Mouse (Mus musculus): ENCODE results near the gene Rassf10. TPM values are rescaled to one million over a fixed set of nuclear protein-coding genes. Genes with fewer than 3 reads are reported as not detected.
"Not testable (repeated sequence)": the region's sequence is repeated elsewhere in the genome, so short reads cannot be mapped to it uniquely, and the experiment has no call there.

The Rassf10 gene
- polyA plus RNA-seq, 1 experiment from 2014 or later, result 3.6 TPM

GRCm38 (mm10) chr7:112935876-112936275 lies 17.9 kb upstream of the Rassf10 start:
- not testable (repeated sequence) for H3K27ac ChIP-seq; H3K9ac ChIP-seq; H3K4me3 ChIP-seq; H3K27me3 ChIP-seq (replicated peaks); ATAC-seq (replicated peaks); H3K9me3 ChIP-seq; H3K4me1 ChIP-seq; H3K4me2 ChIP-seq; H3K36me3 ChIP-seq (replicated peaks)
- 90% methylated on average over 5 of the region's 5 CpGs for WGBS

GRCm38 (mm10) chr7:112937089-112937488 lies 16.7 kb upstream of the Rassf10 start:
- no peak for ATAC-seq (replicated peaks)
- H3K4me3 ChIP-seq, result no peak overlapping the region
- no peaks in the 10 kb centered on the region for H3K4me1 ChIP-seq
- no peaks in the 10 kb centered on the region for H3K27me3 ChIP-seq (replicated peaks)
- no peak overlapping the region for H3K9ac ChIP-seq
- H3K4me2 ChIP-seq, result no peak overlapping the region
- WGBS, result 93% methylated on average over 8 of the region's 8 CpGs
- no peak overlapping the region for H3K27ac ChIP-seq
- H3K9me3 ChIP-seq, result no peaks in the 10 kb centered on the region
- no peaks in the 10 kb centered on the region for H3K36me3 ChIP-seq (replicated peaks)

GRCm38 (mm10) chr7:112938959-112939358 lies 14.8 kb upstream of the Rassf10 start:
- Histone ChIP-seq H3K36me3 (replicated peaks) (no peaks in the 10 kb centered on the region), H3K4me1 (no peaks in the 10 kb centered on the region), H3K9me3 (no peaks in the 10 kb centered on the region), H3K4me3 (no peak overlapping the region), H3K9ac (no peak overlapping the region), H3K27ac (no peak overlapping the region), H3K4me2 (no peak overlapping the region), H3K27me3 (replicated peaks) (no peaks in the 10 kb centered on the region)
- no peak for ATAC-seq (replicated peaks)
- WGBS, result 57% methylated on average over 5 of the region's 5 CpGs

- WGBS, result 73% methylated on average over 5 of the region's 5 CpGs
- no peak overlapping the region for H3K4me2 ChIP-seq
- no peak for ATAC-seq (replicated peaks)
- no peaks in the 10 kb centered on the region for H3K4me1 ChIP-seq
- no peak overlapping the region for H3K9ac ChIP-seq
- no peaks in the 10 kb centered on the region for H3K9me3 ChIP-seq
- no peak overlapping the region for H3K4me3 ChIP-seq
- no peaks in the 10 kb centered on the region for H3K36me3 ChIP-seq (replicated peaks)
- H3K27me3 ChIP-seq (replicated peaks), result 0 out of 2 replicates have a peak, but pooled peaks cover 2% of the 10 kb centered on the region
- H3K27ac ChIP-seq, result no peak overlapping the region
Measured at GRCm38 (mm10) chr7:112942567-112942966, 11.2 kb upstream of the Rassf10 start.

- no peak for ATAC-seq (replicated peaks)
- Histone ChIP-seq H3K4me1 (no peaks in the 10 kb centered on the region), H3K27me3 (replicated peaks) (0 out of 2 replicates have a peak, but pooled peaks cover 2% of the 10 kb centered on the region), H3K4me3 (no peak overlapping the region), H3K27ac (no peak overlapping the region), H3K4me2 (no peak overlapping the region), H3K9ac (no peak overlapping the region), H3K9me3 (no peaks in the 10 kb centered on the region), H3K36me3 (replicated peaks) (no peaks in the 10 kb centered on the region)
- 93% methylated on average over 1 of the region's 1 CpGs for WGBS
Measured at GRCm38 (mm10) chr7:112943056-112943455, 10.7 kb upstream of the Rassf10 start.

GRCm38 (mm10) chr7:112946706-112947105 lies 7.1 kb upstream of the Rassf10 start:
- H3K9ac ChIP-seq, result no peak overlapping the region
- no peak overlapping the region for H3K27ac ChIP-seq
- no peak for ATAC-seq (replicated peaks)
- no peak overlapping the region for H3K4me2 ChIP-seq
- no peaks in the 10 kb centered on the region for H3K9me3 ChIP-seq
- H3K4me3 ChIP-seq, result no peak overlapping the region
- 63% methylated on average over 6 of the region's 6 CpGs for WGBS
- H3K27me3 ChIP-seq (replicated peaks), result 0 out of 2 replicates have a peak, but pooled peaks cover 2% of the 10 kb centered on the region
- H3K4me1 ChIP-seq, result no peaks in the 10 kb centered on the region
- H3K36me3 ChIP-seq (replicated peaks), result no peaks in the 10 kb centered on the region

- Histone ChIP-seq H3K9me3 (no peaks in the 10 kb centered on the region), H3K4me2 (peak overlapping the region; percentile 78), H3K9ac (peak overlapping the region; percentile 33), H3K36me3 (replicated peaks) (no peaks in the 10 kb centered on the region), H3K27me3 (replicated peaks) (peaks cover 42% of the 10 kb centered on the region), H3K4me3 (peak overlapping the region; percentile 45), H3K27ac (0 out of 2 replicates have a peak overlapping the region, but pooled peaks have one; percentile 18), H3K4me1 (peaks cover 19% of the 10 kb centered on the region)
- under 1% methylated on average over 81 of the region's 82 CpGs for WGBS
- peak; percentile 71 for ATAC-seq (replicated peaks)
Measured at GRCm38 (mm10) chr7:112954351-112955102, 765 bp downstream of the Rassf10 start.

GRCm38 (mm10) chr7:112955103-112955827 lies 1.5 kb downstream of the Rassf10 start:
- Histone ChIP-seq H3K9me3 (no peaks in the 10 kb centered on the region), H3K27ac (0 out of 2 replicates have a peak overlapping the region, but pooled peaks have one; percentile 18), H3K36me3 (replicated peaks) (no peaks in the 10 kb centered on the region), H3K4me2 (peak overlapping the region; percentile 78), H3K4me3 (peak overlapping the region; percentile 45), H3K4me1 (peaks cover 19% of the 10 kb centered on the region), H3K27me3 (replicated peaks) (peaks cover 42% of the 10 kb centered on the region), H3K9ac (peak overlapping the region; percentile 33)
- WGBS, result 3% methylated on average over 40 of the region's 40 CpGs
- peak; percentile 75 for ATAC-seq (replicated peaks)

GRCm38 (mm10) chr7:112955955-112956354 lies 2.2 kb downstream of the Rassf10 start:
- peak overlapping the region; percentile 45; the same call in 1 of the 2 replicates for H3K4me3 ChIP-seq
- H3K4me2 ChIP-seq, result peak overlapping the region; percentile 78; the same call in 1 of the 2 replicates
- no peaks in the 10 kb centered on the region for H3K36me3 ChIP-seq (replicated peaks)
- H3K27ac ChIP-seq, result no peak overlapping the region
- H3K9ac ChIP-seq, result no peak overlapping the region
- no peaks in the 10 kb centered on the region for H3K9me3 ChIP-seq
- WGBS, result 42% methylated on average over 3 of the region's 3 CpGs
- peaks cover 19% of the 10 kb centered on the region for H3K4me1 ChIP-seq
- no peak for ATAC-seq (replicated peaks)
- H3K27me3 ChIP-seq (replicated peaks), result peaks cover 42% of the 10 kb centered on the region

GRCm38 (mm10) chr7:112956961-112957360 lies 3.2 kb downstream of the Rassf10 start:
- H3K9me3 ChIP-seq, result no peaks in the 10 kb centered on the region
- H3K9ac ChIP-seq, result no peak overlapping the region
- no peak overlapping the region for H3K27ac ChIP-seq
- H3K4me2 ChIP-seq, result 0 out of 2 replicates have a peak overlapping the region, but pooled peaks have one; percentile 3
- no peak overlapping the region for H3K4me3 ChIP-seq
- 65% methylated on average over 7 of the region's 7 CpGs for WGBS
- H3K4me1 ChIP-seq, result peaks cover 19% of the 10 kb centered on the region
- ATAC-seq (replicated peaks), result no peak
- H3K36me3 ChIP-seq (replicated peaks), result no peaks in the 10 kb centered on the region
- H3K27me3 ChIP-seq (replicated peaks), result peaks cover 42% of the 10 kb centered on the region

- no peak overlapping the region for H3K4me3 ChIP-seq
- no peak for ATAC-seq (replicated peaks)
- WGBS, result 32% methylated on average over 6 of the region's 6 CpGs
- H3K27me3 ChIP-seq (replicated peaks), result peaks cover 42% of the 10 kb centered on the region
- no peaks in the 10 kb centered on the region for H3K9me3 ChIP-seq
- H3K4me2 ChIP-seq, result no peak overlapping the region
- H3K4me1 ChIP-seq, result peaks cover 19% of the 10 kb centered on the region
- no peak overlapping the region for H3K9ac ChIP-seq
- no peaks in the 10 kb centered on the region for H3K36me3 ChIP-seq (replicated peaks)
- no peak overlapping the region for H3K27ac ChIP-seq
Measured at GRCm38 (mm10) chr7:112957630-112958029, 3.9 kb downstream of the Rassf10 start.

- H3K27ac ChIP-seq, result no peak overlapping the region
- no peaks in the 10 kb centered on the region for H3K4me1 ChIP-seq
- no peaks in the 10 kb centered on the region for H3K36me3 ChIP-seq (replicated peaks)
- H3K27me3 ChIP-seq (replicated peaks), result no peaks in the 10 kb centered on the region
- H3K4me2 ChIP-seq, result no peak overlapping the region
- no peak overlapping the region for H3K4me3 ChIP-seq
- H3K9me3 ChIP-seq, result no peaks in the 10 kb centered on the region
- no peak overlapping the region for H3K9ac ChIP-seq
- WGBS, result 70% methylated on average over 6 of the region's 6 CpGs
- ATAC-seq (replicated peaks), result no peak
Measured at GRCm38 (mm10) chr7:112966382-112966781, 12.6 kb downstream of the Rassf10 start.

Measured in midbrain, embryonic 15.5 days (tissue).